Mouse (Mus musculus) cerebellum, adult 9-11 months (tissue): ENCODE measurements around the gene Asb2.

ENCODE experiments used
- DNase-seq: peaks from one replicate; pipeline ENCODE4 v3.0.0; 2022

Asb2 gene

DNA sequence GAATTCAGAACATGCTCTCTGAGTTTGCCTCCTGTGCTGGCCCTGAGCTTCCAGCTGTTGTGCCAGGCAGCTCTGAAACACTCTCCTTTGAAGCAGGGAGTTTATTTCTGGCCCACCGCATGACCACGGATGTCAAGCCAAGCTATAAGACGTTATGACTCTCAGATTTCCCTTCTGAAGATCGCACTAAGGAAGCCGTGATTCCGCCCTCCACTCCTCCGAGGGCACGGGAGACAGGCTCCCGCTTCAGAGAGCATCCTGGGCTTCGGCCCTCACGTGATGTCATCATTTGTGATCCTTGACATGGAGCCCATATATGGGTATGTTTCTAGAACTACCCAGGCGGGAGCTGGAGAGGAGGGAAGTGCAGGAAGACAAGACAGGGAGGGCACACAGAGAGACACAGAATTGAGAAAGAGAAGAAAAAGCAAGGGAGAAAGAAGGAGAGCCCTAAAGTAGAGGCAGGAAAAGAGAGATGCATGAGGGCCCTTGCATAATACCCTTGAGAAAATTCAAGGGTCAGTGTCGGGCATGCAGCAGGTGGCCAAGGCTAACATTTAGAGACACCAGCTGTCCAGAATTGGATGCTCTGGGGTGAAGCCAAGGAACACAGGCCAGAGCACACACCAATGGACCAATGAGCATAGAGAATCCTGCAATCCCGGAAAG is at the start of gene Asb2:
Asb2 (minus strand) TSS at position 256 of the 669 bp plus-strand sequence.
- DNase-seq, result no peak

- no peak for DNase-seq
Measured at GRCm38 (mm10) chr12:103404131-103404530, 48.3 kb upstream of the Asb2 start.

DNA sequence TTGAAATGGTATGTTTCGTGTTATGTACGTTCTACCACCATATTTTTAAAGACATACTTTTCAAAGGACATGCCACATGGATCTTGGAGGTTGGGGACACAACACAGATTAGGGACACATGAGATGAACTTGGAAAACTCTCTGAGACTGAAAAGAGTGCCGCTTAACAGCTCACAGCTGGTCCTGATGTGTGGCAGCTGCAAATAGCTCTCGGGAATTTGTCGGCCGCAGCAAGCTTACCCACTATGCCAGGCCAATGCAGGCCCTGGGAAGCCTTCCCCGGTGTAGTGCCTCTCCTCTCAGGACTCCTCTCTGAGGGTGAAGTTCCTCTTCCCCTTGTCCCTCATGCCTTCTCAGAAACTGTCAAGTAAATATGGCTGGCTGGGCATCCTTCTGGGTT is 41.0 kb upstream of the Asb2 start:
- no peak for DNase-seq

GRCm38 (mm10) chr12:103395486-103396275 is 39.9 kb upstream of the Asb2 start:
- no peak for DNase-seq

DNA sequence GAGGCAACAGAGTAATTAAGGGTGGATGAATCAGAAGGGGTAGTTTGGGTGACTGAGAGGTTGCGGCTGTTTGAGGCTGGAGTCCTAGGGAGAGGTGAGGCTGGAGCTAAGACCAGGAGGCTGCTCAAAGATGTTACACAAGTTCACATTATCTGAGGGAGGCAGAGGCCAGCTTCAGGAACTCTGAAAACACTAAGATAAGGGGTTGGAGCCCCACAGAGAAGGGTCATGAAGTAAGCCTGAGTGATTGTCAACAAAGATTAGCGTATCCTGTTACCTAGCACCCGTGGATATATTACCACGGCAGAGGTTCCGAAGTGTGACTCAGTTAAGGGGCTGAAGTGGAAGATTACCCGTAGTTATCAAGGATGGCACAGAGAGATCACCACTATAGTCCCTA is 37.7 kb upstream of the Asb2 start:
- DNase-seq, result no peak

DNA sequence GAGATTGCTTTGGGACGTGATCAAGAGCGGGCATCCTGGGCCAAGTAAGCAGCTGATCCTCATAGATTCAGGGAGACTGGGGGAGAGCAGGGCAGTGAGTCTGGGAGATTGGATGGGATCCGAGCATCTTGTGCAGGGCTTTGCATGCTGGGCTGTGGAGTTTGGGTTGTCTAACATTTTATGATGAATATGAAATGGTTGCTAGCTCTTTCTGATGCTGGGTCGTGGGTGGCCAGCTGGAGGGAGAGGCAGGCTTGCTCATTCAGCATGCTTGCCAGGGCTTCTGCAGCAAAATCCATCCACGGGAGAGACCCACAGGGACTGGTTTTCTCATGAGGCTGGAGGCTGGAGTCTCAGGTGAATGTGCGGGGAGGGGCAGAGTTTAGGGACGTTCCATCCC is 35.3 kb upstream of the Asb2 start:
- no peak for DNase-seq

DNA sequence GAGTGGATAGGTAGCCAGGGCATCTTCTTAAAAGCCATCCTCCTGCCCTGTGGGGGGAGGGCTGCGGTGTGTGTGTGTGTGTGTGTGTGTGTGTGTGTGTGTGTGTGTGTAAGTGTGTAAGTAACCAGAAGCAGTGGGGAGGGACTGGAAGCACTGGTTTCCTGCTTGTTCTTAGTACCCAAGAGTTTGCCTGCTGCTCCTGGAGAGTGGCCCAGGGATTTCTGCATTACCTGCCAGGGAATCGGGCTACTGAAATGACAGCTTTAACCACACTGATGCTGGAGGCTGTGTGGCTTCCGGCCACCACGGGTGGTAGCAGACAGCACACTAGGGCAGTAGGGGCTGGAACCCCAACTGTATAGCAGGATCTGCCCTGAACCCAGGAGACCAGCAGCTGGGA is 34.2 kb upstream of the Asb2 start:
- peak; percentile 53 for DNase-seq

DNA sequence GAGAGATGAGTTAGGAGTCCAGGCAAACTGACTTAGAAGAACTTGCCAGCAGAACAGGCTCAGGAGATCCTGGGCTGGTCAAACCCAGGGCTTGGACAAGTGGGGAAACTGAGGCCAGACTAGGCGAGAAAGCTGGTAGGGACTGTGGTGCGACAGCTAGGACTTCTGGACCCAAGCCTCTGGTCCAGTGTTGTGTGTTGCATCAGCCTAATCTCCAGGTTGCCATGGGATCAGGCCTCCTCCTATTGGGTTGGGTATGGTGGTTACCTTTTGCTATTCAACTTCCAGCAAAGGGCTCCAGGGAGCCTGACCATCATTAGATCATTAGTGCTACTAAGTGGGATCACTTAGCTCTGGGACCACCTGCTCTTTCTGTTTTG is 33.5 kb upstream of the Asb2 start:
- no peak for DNase-seq

- DNase-seq, result peak; percentile 97
Measured at GRCm38 (mm10) chr12:103388505-103389347, 32.9 kb upstream of the Asb2 start, which contains the start of gene Otub2. Gene Otub2 (plus strand): TSS chr12:103388682.

DNA sequence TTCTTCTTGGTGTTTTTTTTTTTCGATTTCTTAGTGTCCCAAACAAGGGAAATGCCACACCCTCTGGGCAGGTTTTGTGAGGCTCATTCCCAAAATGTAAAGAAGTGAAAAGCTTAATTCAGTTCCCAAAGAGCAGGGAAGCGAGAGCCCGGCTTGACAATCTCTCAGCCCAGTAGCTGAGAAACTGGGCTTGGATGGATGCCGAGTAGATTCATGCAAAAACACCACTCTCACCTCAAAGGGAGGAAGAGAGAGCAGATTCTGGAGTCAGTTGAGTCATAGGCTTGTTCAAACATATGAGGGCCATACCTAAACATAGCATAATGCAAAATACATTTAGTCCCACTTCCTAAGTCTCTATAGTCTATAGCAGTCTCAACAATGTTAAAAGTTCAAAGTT is 24.4 kb upstream of the Asb2 start:
- no peak for DNase-seq

DNA sequence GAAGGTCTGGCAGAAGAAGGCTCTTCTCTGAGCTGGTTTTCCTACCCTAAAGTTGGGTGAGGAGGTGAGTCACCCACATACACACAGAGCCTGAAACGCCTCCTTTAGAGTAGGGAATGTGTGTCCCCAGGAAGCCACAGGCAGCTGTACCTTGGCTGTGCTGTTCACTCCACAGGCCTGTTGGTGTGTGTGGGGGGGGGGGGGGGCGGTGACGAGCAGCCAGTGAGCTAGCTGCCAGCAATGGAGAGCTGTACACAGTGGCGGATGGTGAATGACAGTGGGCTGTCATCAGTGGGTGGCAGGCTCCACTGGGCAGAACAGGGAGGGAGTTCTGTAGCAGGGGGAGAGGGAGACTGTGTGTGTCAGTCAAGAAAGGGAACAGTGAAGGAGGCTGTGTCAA is 21.0 kb upstream of the Asb2 start:
- DNase-seq, result no peak

GRCm38 (mm10) chr12:103376124-103376523 is 20.3 kb upstream of the Asb2 start:
- no peak for DNase-seq

- DNase-seq, result no peak
Measured at GRCm38 (mm10) chr12:103373530-103374236, 17.9 kb upstream of the Asb2 start.

- DNase-seq, result peak; percentile 45
Measured at GRCm38 (mm10) chr12:103371711-103372110, 15.9 kb upstream of the Asb2 start.

DNA sequence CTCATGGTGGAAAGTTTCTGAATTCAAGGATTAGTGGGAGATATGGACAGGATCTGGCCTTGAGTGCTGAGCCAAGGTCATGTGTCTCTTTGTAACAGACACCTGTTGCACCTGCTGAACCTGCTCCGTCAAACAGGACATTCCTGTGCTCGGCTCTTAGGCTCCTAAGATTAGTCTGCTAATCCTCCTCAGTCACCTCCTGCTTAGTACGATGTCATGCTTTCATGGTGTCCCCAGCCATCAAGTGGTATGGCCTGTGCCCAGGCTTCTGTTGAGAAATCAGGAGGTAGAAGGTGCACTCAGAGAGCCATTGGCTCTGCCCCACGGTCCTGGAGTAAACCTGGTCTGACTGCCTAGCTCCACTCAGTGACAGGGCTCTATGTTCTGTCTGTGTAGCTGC is 15.1 kb upstream of the Asb2 start:
- DNase-seq, result no peak

- DNase-seq, result no peak
Measured at GRCm38 (mm10) chr12:103368777-103369176, 13.0 kb upstream of the Asb2 start.

DNA sequence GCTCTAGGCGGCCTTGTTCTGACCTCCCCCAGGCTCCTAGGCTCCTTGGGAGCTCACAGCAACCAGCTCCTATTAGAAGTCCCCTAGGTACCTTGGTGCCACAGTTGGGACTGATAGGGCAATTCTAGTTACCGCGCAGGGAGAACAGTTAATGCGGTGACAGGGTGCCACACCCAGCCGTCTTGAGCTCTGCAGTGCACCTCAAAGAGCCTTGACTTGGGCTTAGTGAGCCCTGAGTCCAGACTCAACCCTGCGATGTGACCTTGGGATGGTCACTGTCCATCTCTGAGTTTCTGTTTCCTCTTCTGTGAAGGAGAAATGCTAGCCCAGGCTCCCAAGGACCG is 12.5 kb upstream of the Asb2 start:
- no peak for DNase-seq

DNA sequence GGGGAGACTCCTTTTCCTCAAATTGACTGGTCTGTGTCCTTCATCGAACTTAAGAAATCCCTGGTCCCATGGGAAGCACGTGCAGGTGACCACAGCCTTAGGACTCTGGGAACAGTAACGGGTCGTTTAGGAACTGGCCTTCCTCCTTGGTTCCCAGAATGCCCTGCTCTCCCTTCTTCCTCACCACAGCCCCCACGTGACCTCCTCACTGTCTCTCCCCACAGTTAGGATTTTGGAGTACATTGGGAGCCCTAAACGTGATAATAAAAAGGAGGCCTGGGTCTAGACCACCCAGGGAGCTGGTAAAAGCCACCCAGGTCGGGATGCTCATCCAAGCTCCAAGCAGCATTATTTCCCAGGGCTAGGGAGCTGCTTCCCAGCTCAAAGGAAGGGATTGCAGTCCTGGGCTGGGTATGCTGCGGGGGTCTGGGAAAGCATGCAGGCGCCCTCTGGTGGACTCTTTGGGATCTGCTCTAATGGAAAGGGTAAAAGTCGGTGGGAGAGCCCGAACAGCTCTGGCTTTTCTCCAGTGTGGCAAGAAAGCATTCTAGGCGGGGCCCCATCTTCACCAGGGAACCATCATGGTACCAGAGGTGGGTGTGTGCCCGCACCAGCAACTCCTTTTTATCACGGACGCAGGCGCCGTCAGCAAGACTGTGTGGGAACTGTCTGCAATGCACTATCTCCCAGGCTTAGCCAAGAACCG is 12.0 kb upstream of the Asb2 start:
- DNase-seq, result peak; percentile 45

- DNase-seq, result no peak
Measured at GRCm38 (mm10) chr12:103367171-103367570, 11.4 kb upstream of the Asb2 start.

DNA sequence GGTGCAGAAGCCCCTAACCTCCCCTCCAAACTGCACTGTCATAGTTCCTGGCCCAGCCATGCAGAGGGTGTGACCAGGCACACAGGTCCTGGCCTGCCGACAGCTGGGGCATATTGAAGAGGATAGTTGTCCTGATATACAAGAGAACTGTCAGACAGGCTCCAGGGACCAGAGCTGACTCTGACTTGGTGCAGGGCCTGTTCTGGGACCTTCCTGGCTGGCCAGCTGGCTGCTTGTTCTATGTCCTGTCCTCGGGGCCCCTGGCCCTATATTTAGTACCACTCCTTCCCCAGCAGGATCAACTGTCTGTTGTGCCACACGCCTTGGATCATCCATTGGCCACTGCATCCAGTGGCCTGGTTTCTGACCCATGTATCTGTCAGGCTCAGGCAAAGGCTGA is 6.5 kb upstream of the Asb2 start:
- no peak for DNase-seq

DNA sequence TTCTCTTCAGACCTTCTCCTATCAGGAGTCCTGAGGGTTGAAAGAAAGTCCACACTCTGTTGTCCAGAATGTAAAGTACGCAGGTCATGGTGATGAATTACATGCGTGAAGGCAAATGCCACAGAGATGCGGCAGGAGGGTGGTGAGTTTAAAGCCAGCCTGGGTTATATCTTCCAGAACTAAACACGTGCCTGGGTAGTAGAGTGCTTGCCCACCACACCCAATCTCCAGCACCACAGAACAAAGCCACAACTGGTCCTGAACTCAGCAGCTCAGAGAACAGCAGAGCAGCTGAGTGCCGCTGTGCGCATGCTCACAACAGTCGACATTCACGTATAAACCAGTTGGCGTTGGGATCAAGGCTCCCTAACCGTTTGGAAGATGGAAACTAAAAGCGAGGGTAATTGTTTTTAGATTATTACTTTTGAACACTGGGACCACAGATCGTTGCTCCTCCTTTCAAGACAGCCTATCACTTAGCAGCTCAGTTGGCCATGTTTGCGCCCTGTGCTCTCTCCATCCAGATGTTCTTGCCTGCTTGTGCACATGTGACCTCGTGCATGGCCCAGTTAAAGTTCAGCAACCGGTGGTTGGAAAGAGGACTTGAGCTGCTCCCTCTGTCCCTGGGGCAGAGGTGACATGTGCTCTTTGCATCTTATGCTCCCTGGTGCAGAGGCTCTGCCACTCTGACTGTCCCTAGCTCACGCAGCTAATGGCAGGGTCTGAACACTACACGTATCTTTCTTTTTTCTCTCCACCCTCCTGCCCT is 5.9 kb upstream of the Asb2 start:
- DNase-seq, result no peak

DNA sequence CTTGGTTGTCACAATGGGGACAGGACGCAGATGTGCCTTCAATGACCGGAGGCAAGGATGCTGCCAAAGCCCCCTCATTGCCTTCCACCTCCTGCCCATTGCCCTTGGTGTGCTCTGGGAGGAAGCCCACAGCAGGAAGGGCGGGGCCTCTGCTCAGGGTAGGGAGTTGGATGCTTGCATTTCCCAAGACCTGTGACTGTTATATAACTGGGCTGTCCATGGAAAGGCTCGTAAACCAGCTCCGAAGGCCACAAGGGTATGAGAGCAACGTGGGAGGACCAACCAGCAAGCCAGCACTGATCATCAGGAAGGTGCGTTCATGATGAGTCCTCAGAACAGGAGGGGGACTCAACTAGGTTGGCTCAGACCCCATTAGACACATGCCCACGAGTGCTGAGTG is 5.0 kb upstream of the Asb2 start:
- no peak for DNase-seq
